Comparison of ENCODE assay signal across 19 mouse cellular contexts in the genomic region with DNA sequence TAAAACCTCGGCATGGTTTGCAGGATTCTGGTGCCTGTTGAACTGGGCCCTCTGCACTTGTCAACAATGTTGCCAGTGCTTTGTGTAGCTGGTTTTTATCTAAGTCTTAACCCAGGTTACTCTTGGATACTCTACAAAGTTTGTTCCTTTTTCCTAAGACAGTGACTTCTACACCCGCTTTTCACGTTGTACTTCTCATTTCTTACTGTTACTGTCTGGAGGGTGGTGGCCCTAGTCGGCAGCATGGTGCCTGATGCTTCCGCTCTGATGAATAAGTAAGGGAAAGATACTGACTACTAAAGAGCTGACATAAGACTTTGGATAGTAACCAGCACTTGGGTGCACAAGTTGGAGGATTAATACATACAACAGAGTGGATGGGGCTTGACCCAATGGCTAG.
"Had no signal": no experiment of that assay in that cellular context is flagged by ENCODE, and none has a peak within 500 bp of the region (broad histone marks: within the 10 kb centered on the region; RNA-seq: fewer than 3 reads in every experiment).

No protein-coding gene starts in this region.

- H3K36me3 ChIP-seq: midbrain, embryonic 15.5 days; stomach, embryonic 15.5 days had no signal

- H3K27me3 ChIP-seq: kidney, embryonic 15.5 days; limb, embryonic 13.5 days; midbrain, embryonic 12.5 days; midbrain, embryonic 15.5 days; stomach, embryonic 15.5 days had no signal

- DNase-seq: kidney, adult 11 months; kidney, adult 8-10 months; kidney, postnatal 10 days; kidney, postnatal 36 days; liver; liver, postnatal 0 days; lung, embryonic 14.5 days; right cerebral cortex, adult 18-20 months; right cerebral cortex, postnatal 14 days; spleen, adult 18-20 months; thymus, postnatal 25 days had no signal

- H3K9me3 ChIP-seq: kidney, embryonic 15.5 days; limb, embryonic 10.5 days; limb, embryonic 13.5 days; midbrain, embryonic 12.5 days; midbrain, embryonic 15.5 days; stomach, embryonic 15.5 days had no signal

- H3K9ac ChIP-seq: kidney, embryonic 15.5 days; limb, embryonic 13.5 days; liver, embryonic 14.5 days; liver, postnatal 0 days; lung, embryonic 14.5 days; midbrain, embryonic 12.5 days; midbrain, embryonic 15.5 days; stomach, embryonic 15.5 days had no signal

- ATAC-seq: liver, postnatal 0 days; lung, postnatal 0 days; midbrain, embryonic 15.5 days had no signal

- H3K27ac ChIP-seq: kidney, embryonic 15.5 days; limb, embryonic 10.5 days; limb, embryonic 13.5 days; liver, embryonic 14.5 days; midbrain, embryonic 12.5 days; midbrain, embryonic 15.5 days; stomach, embryonic 15.5 days had no signal

- H3K4me2 ChIP-seq: kidney, embryonic 15.5 days; limb, embryonic 13.5 days; lung, embryonic 14.5 days; midbrain, embryonic 12.5 days; midbrain, embryonic 15.5 days; stomach, embryonic 15.5 days had no signal

- H3K4me3 ChIP-seq: kidney, embryonic 15.5 days; limb, embryonic 10.5 days; limb, embryonic 13.5 days; midbrain, embryonic 12.5 days; midbrain, embryonic 15.5 days; stomach, embryonic 15.5 days had no signal
